Mouse (Mus musculus) liver, embryonic 11.5 days (tissue): ENCODE measurements around the gene Gmds. TPM values are rescaled to one million over a fixed set of nuclear protein-coding genes. Genes with fewer than 3 reads are reported as not detected.

Experiments used
- ATAC-seq: fragments of 200-750 bp; cut with Nextera tagmentation; replicated peaks from 2 replicates; pipeline ENCODE4 v1.8.0; 2017; ENCODE audit warnings: moderate number of reproducible peaks, mild to moderate bottlenecking, moderate TSS enrichment, moderate library complexity; ENCODE audit not compliant: low FRiP score
- DNase-seq: peaks from one replicate; pipeline ENCODE4 v3.0.0-alpha.2; 2017; ENCODE audit warnings: low spot score
- H3K27ac ChIP-seq: fragments of 300-500 bp; sonication (generic); 2 replicates; pipeline ENCODE4 v1.5.1; 2014; ENCODE audit warnings: mild to moderate bottlenecking, low read depth, low read length, control low read depth
- H3K27me3 ChIP-seq: fragments of 300-500 bp; sonication (generic); replicated peaks from 2 replicates; pipeline ENCODE4 v1.6.1; 2014; ENCODE audit warnings: low read length, mixed read lengths; ENCODE audit not compliant: control insufficient read depth, insufficient read depth
- H3K36me3 ChIP-seq: fragments of 300-500 bp; sonication (generic); 2 replicates; pipeline ENCODE4 v1.6.1; 2014; ENCODE audit warnings: mild to moderate bottlenecking, low read length, moderate library complexity, mixed read lengths; ENCODE audit not compliant: control insufficient read depth, insufficient read depth
- H3K4me1 ChIP-seq: fragments of 300-500 bp; sonication (generic); replicated peaks from 2 replicates; pipeline ENCODE4 v1.6.1; 2014; ENCODE audit warnings: low read length, mixed read lengths; ENCODE audit not compliant: control insufficient read depth, insufficient read depth
- H3K4me2 ChIP-seq: fragments of 300-500 bp; sonication (generic); 2 replicates; pipeline ENCODE4 v1.6.1; 2014; ENCODE audit warnings: mild to moderate bottlenecking, control low read depth, moderate library complexity
- H3K4me3 ChIP-seq: fragments of 300-500 bp; sonication (generic); 2 replicates; pipeline ENCODE4 v1.5.1; 2014; ENCODE audit warnings: low read depth, low read length, control low read depth
- H3K9ac ChIP-seq: fragments of 300-500 bp; sonication (generic); 2 replicates; pipeline ENCODE4 v1.6.1; 2014; ENCODE audit warnings: low read depth, low read length, control low read depth
- H3K9me3 ChIP-seq: fragments of 300-500 bp; sonication (generic); 2 replicates; pipeline ENCODE4 v1.6.1; 2016; ENCODE audit warnings: low read length, inconsistent platforms, mixed read lengths; ENCODE audit not compliant: control insufficient read depth
- WGBS: fragments of 180-500 bp; shearing (Covaris S2); extraction: QIAGEN DNeasy Blood & Tissue Kit; methylation state at CpG from one replicate; pipeline ENCODE4 v1.1.7; 2014; 5-methylcytosine and 5-hydroxymethylcytosine counted together
- polyA plus RNA-seq: library from polyadenylated mRNA; unstranded; fragments of >200 nt; fragmentation: Nextera tagmentation; extraction: Ambion mirVana; gene quantifications from 2 replicates; pipeline ENCODE4 v1.2.1, GENCODE M21; 2014

Gmds gene
- polyA plus RNA-seq, 1 experiment from 2014 or later = 19.7 TPM

- H3K9me3 ChIP-seq = no peaks in the 10 kb centered on the region
- H3K9ac ChIP-seq = no peak overlapping the region
- H3K27me3 ChIP-seq = no peaks in the 10 kb centered on the region
- no peak overlapping the region for H3K4me2 ChIP-seq
- ATAC-seq (no peak), DNase-seq (no peak)
- no peak overlapping the region for H3K27ac ChIP-seq
- WGBS = 52% methylated on average over 3 of the region's 3 CpGs
- H3K36me3 ChIP-seq = no peaks in the 10 kb centered on the region
- H3K4me1 ChIP-seq = peaks cover 3% of the 10 kb centered on the region
- no peak overlapping the region for H3K4me3 ChIP-seq
These were observed 102.3 kb downstream of the Gmds start for GRCm38 (mm10) chr13:32236269-32236678.

- no peak overlapping the region for H3K4me2 ChIP-seq
- H3K9ac ChIP-seq = no peak overlapping the region
- H3K9me3 ChIP-seq = no peaks in the 10 kb centered on the region
- peaks cover 3% of the 10 kb centered on the region for H3K4me1 ChIP-seq
- DNase-seq = no peak
- H3K27me3 ChIP-seq = no peaks in the 10 kb centered on the region
- no peak overlapping the region for H3K27ac ChIP-seq
- no peak overlapping the region for H3K4me3 ChIP-seq
- 60% methylated on average over 4 of the region's 4 CpGs for WGBS
- no peaks in the 10 kb centered on the region for H3K36me3 ChIP-seq
- no peak for ATAC-seq
These were observed 103.5 kb downstream of the Gmds start for GRCm38 (mm10) chr13:32235046-32235445.

- Histone ChIP-seq H3K9me3 (no peaks in the 10 kb centered on the region), H3K36me3 (no peaks in the 10 kb centered on the region), H3K27me3 (no peaks in the 10 kb centered on the region), H3K4me2 (peak overlapping the region; percentile 44), H3K4me3 (no peak overlapping the region), H3K4me1 (peaks cover 3% of the 10 kb centered on the region), H3K27ac (no peak overlapping the region), H3K9ac (no peak overlapping the region)
- DNase-seq = peak; percentile 38
- ATAC-seq = peak; percentile 95
- WGBS = 25% methylated on average over 9 of the region's 9 CpGs
These were observed 104.5 kb downstream of the Gmds start for GRCm38 (mm10) chr13:32234019-32234418.

- WGBS = 84% methylated on average over 5 of the region's 5 CpGs
- H3K9me3 ChIP-seq = no peaks in the 10 kb centered on the region
- H3K9ac ChIP-seq = no peak overlapping the region
- no peak for DNase-seq
- H3K27ac ChIP-seq = no peak overlapping the region
- peaks cover 3% of the 10 kb centered on the region for H3K4me1 ChIP-seq
- no peaks in the 10 kb centered on the region for H3K36me3 ChIP-seq
- H3K27me3 ChIP-seq = no peaks in the 10 kb centered on the region
- ATAC-seq = no peak
- no peak overlapping the region for H3K4me3 ChIP-seq
- H3K4me2 ChIP-seq = no peak overlapping the region
These were observed 106.1 kb downstream of the Gmds start for GRCm38 (mm10) chr13:32232391-32232790.

- Histone ChIP-seq H3K4me3 (no peak overlapping the region), H3K36me3 (no peaks in the 10 kb centered on the region), H3K9me3 (no peaks in the 10 kb centered on the region), H3K4me1 (peaks cover 3% of the 10 kb centered on the region), H3K4me2 (no peak overlapping the region), H3K27ac (no peak overlapping the region), H3K27me3 (no peaks in the 10 kb centered on the region), H3K9ac (no peak overlapping the region)
- 90% methylated on average over 5 of the region's 5 CpGs for WGBS
- no peak for DNase-seq
- no peak for ATAC-seq
These were observed 106.6 kb downstream of the Gmds start for GRCm38 (mm10) chr13:32231956-32232355.

GRCm38 (mm10) chr13:32227874-32228562 lies 110.5 kb downstream of the Gmds start:
- ATAC-seq = no peak
- WGBS = 72% methylated on average over 6 of the region's 6 CpGs
- H3K9me3 ChIP-seq = no peaks in the 10 kb centered on the region

GRCm38 (mm10) chr13:32217647-32218046 lies 120.9 kb downstream of the Gmds start:
- Histone ChIP-seq H3K36me3 (no peaks in the 10 kb centered on the region), H3K4me1 (no peaks in the 10 kb centered on the region), H3K4me3 (no peak overlapping the region), H3K27ac (no peak overlapping the region), H3K9me3 (no peaks in the 10 kb centered on the region), H3K27me3 (no peaks in the 10 kb centered on the region), H3K9ac (no peak overlapping the region), H3K4me2 (no peak overlapping the region)
- WGBS = 46% methylated on average over 2 of the region's 2 CpGs
- ATAC-seq (no peak), DNase-seq (no peak)

More at GRCm38 (mm10) chr13:32227874-32228562, 110.5 kb downstream of the Gmds start:
- Histone ChIP-seq H3K4me3 (no peak overlapping the region), H3K36me3 (no peaks in the 10 kb centered on the region), H3K27me3 (no peaks in the 10 kb centered on the region), H3K9ac (no peak overlapping the region), H3K4me1 (no peaks in the 10 kb centered on the region; the same call in 1 of the 2 replicates), H3K27ac (no peak overlapping the region), H3K4me2 (no peak overlapping the region)
- DNase-seq = no peak

GRCm38 (mm10) chr13:32213702-32214452 lies 124.7 kb downstream of the Gmds start:
- Histone ChIP-seq H3K4me1 (no peaks in the 10 kb centered on the region), H3K27me3 (no peaks in the 10 kb centered on the region), H3K9me3 (no peaks in the 10 kb centered on the region), H3K9ac (no peak overlapping the region), H3K4me3 (no peak overlapping the region), H3K27ac (no peak overlapping the region), H3K4me2 (no peak overlapping the region), H3K36me3 (no peaks in the 10 kb centered on the region)
- ATAC-seq (no peak), DNase-seq (no peak)
- WGBS = 56% methylated on average over 9 of the region's 9 CpGs

- no peak overlapping the region for H3K27ac ChIP-seq
These were observed 126.4 kb downstream of the Gmds start for GRCm38 (mm10) chr13:32212125-32212524.

More at GRCm38 (mm10) chr13:32212125-32212524, 126.4 kb downstream of the Gmds start:
- DNase-seq (no peak), ATAC-seq (no peak)
- H3K9ac ChIP-seq = no peak overlapping the region
- no peaks in the 10 kb centered on the region for H3K9me3 ChIP-seq
- no peak overlapping the region for H3K4me2 ChIP-seq
- H3K4me1 ChIP-seq = no peaks in the 10 kb centered on the region
- no peak overlapping the region for H3K4me3 ChIP-seq
- H3K36me3 ChIP-seq = no peaks in the 10 kb centered on the region
- 78% methylated on average over 2 of the region's 2 CpGs for whole genome bisulfite sequencing
- H3K27me3 ChIP-seq = no peaks in the 10 kb centered on the region
